Mouse (Mus musculus): ENCODE data around the gene Frmd8. TPM values are rescaled to one million over a fixed set of nuclear protein-coding genes. Genes with fewer than 3 reads are reported as not detected.

Gene Frmd8
- polyA plus RNA-seq, 1 experiment from 2014 or later = 61.1 TPM

- H3K36me3 ChIP-seq (ENCODE audit: control insufficient read depth, insufficient read depth, low read length) = peaks cover 10% of the 10 kb centered on the region
- ATAC-seq (ENCODE audit: low read depth) = no peak
- under 1% methylated on average over 14 of the region's 14 CpGs for WGBS
- H3K27me3 ChIP-seq (ENCODE audit: control insufficient read depth, insufficient read depth, low read depth, low read length) = no peaks in the 10 kb centered on the region
- peak overlapping the region; percentile 94 for H3K4me3 ChIP-seq (ENCODE audit: low read length)
- peaks cover 24% of the 10 kb centered on the region for H3K4me1 ChIP-seq (replicated peaks; ENCODE audit: control insufficient read depth, insufficient read depth, low read length)
- H3K4me2 ChIP-seq (ENCODE audit: low read depth, low read length) = peak overlapping the region; percentile 54
- H3K27ac ChIP-seq (ENCODE audit: low read length) = peak overlapping the region; percentile 90
- H3K9me3 ChIP-seq (ENCODE audit: control insufficient read depth, low read length) = no peaks in the 10 kb centered on the region
- peak overlapping the region; percentile 99 for H3K9ac ChIP-seq (ENCODE audit: low read length)
These were observed 36.5 kb upstream of the Frmd8 start for GRCm38 (mm10) chr19:5911430-5912102.

GRCm38 (mm10) chr19:5910221-5910620 is 35.1 kb upstream of the Frmd8 start:
- Histone ChIP-seq H3K36me3 (ENCODE audit: control insufficient read depth, insufficient read depth, low read length) (peaks cover 19% of the 10 kb centered on the region), H3K4me1 (replicated peaks; ENCODE audit: control insufficient read depth, insufficient read depth, low read length) (peaks cover 24% of the 10 kb centered on the region), H3K9me3 (ENCODE audit: control insufficient read depth, low read length) (no peaks in the 10 kb centered on the region), H3K27ac (ENCODE audit: low read length) (peak overlapping the region; percentile 1; the same call in 1 of the 2 replicates), H3K27me3 (ENCODE audit: control insufficient read depth, insufficient read depth, low read depth, low read length) (no peaks in the 10 kb centered on the region), H3K9ac (ENCODE audit: low read length) (peak overlapping the region; percentile 27; the same call in 1 of the 2 replicates), H3K4me2 (ENCODE audit: low read depth, low read length) (peak overlapping the region; percentile 34; the same call in 1 of the 2 replicates), H3K4me3 (ENCODE audit: low read length) (0 out of 2 replicates have a peak overlapping the region, but pooled peaks have one; percentile 2)
- 45% methylated on average over 6 of the region's 6 CpGs for WGBS
- no peak for ATAC-seq (ENCODE audit: low read depth)

GRCm38 (mm10) chr19:5907275-5907674 is 32.2 kb upstream of the Frmd8 start:
- Histone ChIP-seq H3K9me3 (ENCODE audit: control insufficient read depth, low read length) (no peaks in the 10 kb centered on the region), H3K27me3 (ENCODE audit: control insufficient read depth, insufficient read depth, low read depth, low read length) (no peaks in the 10 kb centered on the region), H3K4me3 (ENCODE audit: low read length) (no peak overlapping the region), H3K27ac (ENCODE audit: low read length) (no peak overlapping the region), H3K36me3 (ENCODE audit: control insufficient read depth, insufficient read depth, low read length) (peaks cover 47% of the 10 kb centered on the region), H3K9ac (ENCODE audit: low read length) (no peak overlapping the region), H3K4me1 (replicated peaks; ENCODE audit: control insufficient read depth, insufficient read depth, low read length) (peaks cover 18% of the 10 kb centered on the region), H3K4me2 (ENCODE audit: low read depth, low read length) (no peak overlapping the region)
- ATAC-seq (ENCODE audit: low read depth) = no peak
- 83% methylated on average over 3 of the region's 3 CpGs for WGBS

DNA sequence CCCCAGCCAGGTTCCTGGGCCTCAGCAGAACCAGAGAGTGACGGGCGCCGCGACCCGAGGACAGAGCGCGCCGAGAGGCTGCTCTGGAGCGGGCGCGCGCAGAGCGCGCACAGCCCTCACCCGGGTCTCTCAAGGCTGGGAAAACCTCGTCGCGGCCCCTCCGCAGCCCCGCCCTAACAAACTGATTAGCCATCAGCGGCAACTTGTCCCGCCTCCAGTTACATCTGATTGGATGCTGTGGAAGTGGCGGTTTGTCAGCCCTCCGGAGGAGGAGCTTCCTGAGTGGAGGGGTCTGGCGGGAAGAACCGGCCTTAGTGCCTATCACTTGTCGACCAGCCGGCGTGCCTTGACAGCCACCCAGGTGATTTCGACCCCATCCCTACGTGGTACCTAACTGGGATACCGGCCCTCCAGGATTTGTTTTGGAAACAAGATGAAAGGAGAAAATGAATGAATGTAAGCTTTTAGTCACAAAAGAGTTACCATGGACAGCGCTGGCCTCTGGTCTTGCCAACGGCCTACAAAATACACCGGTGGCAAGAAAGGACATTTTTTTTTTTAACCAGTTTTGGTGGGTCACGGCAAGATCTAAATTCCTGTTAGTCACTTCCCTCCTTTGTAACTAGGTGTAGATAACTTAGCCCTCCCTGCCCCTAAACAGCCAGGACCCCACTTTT is 19.1 kb upstream of the Frmd8 start, which contains the start of gene Tigd3:
Tigd3 (minus strand) TSS at position 148 of the 677 bp plus-strand sequence.
- Histone ChIP-seq H3K27ac (ENCODE audit: low read length) (no peak within 1 kb of the TSS), H3K4me1 (replicated peaks; ENCODE audit: control insufficient read depth, insufficient read depth, low read length) (peaks cover 4% of the 10 kb centered on the region; the same call in 1 of the 2 replicates), H3K9me3 (ENCODE audit: control insufficient read depth, low read length) (no peaks in the 10 kb centered on the region), H3K9ac (ENCODE audit: low read length) (peak within 1 kb of the TSS; percentile 87), H3K27me3 (ENCODE audit: control insufficient read depth, insufficient read depth, low read depth, low read length) (no peaks in the 10 kb centered on the region), H3K36me3 (ENCODE audit: control insufficient read depth, insufficient read depth, low read length) (peaks cover 17% of the 10 kb centered on the region), H3K4me3 (ENCODE audit: low read length) (peak within 1 kb of the TSS; percentile 71), H3K4me2 (ENCODE audit: low read depth, low read length) (peak within 1 kb of the TSS; percentile 99)
- 3% methylated on average over 36 of the region's 36 CpGs for WGBS
- ATAC-seq (ENCODE audit: low read depth) = peak; percentile 99

DNA sequence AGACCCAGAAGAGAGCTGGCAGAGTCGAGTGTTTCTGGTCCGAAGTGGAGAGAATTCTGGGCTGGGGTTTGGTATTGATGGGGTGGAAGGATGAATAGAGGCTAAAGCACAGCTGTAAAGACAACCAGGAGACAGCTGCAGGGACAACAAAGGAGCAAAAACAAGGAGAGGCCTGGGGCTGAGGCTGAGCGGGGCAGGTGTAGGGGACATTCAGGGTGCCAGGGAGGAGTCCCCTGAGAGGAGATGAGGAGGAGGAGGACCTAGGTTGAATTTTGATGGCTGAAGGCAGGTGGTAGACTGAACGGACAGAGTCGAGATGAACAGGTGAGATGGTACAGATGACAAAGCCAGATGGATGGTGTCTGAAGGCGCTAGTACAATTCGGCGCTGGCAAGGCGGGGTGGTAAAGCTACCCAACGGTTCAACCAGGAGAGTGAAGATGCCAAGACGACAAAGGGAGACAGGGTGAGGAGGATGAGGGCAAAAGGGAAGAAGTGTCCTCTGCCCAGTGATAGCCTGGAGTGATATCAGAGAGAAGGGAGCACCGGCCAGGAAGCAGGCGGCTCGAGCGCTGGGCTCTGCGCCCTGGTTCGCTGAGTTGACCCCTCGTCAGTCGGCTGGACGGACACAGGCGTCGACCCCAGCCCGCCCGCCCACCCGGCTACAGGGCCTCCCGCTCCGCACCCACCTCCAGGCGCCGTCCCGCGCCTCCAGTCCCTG is 18.4 kb upstream of the Frmd8 start:
- peak overlapping the region; percentile 71 for H3K4me3 ChIP-seq (ENCODE audit: low read length)
- ATAC-seq (ENCODE audit: low read depth) = peak; percentile 46
- H3K27me3 ChIP-seq (ENCODE audit: control insufficient read depth, insufficient read depth, low read depth, low read length) = no peaks in the 10 kb centered on the region
- H3K9me3 ChIP-seq (ENCODE audit: control insufficient read depth, low read length) = no peaks in the 10 kb centered on the region
- 4% methylated on average over 30 of the region's 31 CpGs for WGBS
- H3K9ac ChIP-seq (ENCODE audit: low read length) = peak overlapping the region; percentile 87
- H3K36me3 ChIP-seq (ENCODE audit: control insufficient read depth, insufficient read depth, low read length) = peaks cover 15% of the 10 kb centered on the region
- peaks cover 4% of the 10 kb centered on the region; the same call in 1 of the 2 replicates for H3K4me1 ChIP-seq (replicated peaks; ENCODE audit: control insufficient read depth, insufficient read depth, low read length)
- no peak overlapping the region for H3K27ac ChIP-seq (ENCODE audit: low read length)
- H3K4me2 ChIP-seq (ENCODE audit: low read depth, low read length) = peak overlapping the region; percentile 99

DNA sequence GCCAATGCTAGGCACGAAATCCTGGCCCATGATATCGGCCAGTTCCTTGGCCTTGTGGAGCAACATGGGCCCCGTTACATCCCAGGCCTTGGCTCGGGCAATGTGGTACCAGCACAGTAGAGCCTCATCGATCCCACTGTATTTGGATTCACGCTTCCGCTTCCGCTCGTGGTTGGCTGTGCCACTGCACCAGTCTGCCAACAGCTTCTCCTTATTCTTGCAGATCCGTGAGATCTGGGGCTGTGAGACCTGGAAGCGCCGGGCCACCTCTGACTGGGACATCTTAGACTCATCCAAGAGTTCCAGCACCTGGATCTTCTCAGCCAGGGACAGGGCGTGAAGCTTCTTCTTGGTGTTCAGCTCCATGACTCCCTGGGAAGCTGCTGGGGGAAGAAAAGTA is 17.7 kb upstream of the Frmd8 start:
- no peak for ATAC-seq (ENCODE audit: low read depth)
- Histone ChIP-seq H3K4me2 (ENCODE audit: low read depth, low read length) (no peak overlapping the region), H3K27me3 (ENCODE audit: control insufficient read depth, insufficient read depth, low read depth, low read length) (no peaks in the 10 kb centered on the region), H3K9ac (ENCODE audit: low read length) (peak overlapping the region; percentile 87; the same call in 1 of the 2 replicates), H3K4me3 (ENCODE audit: low read length) (no peak overlapping the region), H3K4me1 (replicated peaks; ENCODE audit: control insufficient read depth, insufficient read depth, low read length) (peaks cover 4% of the 10 kb centered on the region; the same call in 1 of the 2 replicates), H3K9me3 (ENCODE audit: control insufficient read depth, low read length) (no peaks in the 10 kb centered on the region), H3K27ac (ENCODE audit: low read length) (no peak overlapping the region), H3K36me3 (ENCODE audit: control insufficient read depth, insufficient read depth, low read length) (peaks cover 11% of the 10 kb centered on the region)
- WGBS = 91% methylated on average over 13 of the region's 13 CpGs

DNA sequence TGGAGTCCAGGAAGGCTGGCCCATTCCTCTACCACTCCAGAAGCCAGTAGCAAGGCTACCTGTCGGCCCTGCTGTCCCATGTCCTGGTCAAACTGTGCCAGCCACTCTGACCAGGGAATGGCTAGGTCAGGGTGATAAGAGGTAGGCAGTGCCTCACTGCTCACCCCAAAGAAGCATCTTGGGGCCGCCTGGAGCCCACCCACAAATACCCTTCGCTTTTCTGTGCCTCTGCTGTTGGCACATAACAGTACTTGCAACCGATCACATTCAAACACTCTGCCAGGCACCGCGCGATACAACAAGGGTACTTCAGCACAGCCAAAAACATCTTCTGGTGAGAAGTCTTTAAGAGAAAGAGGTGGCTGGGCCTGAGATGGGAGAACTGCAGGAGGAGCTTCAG is 17.2 kb upstream of the Frmd8 start:
- peaks cover 4% of the 10 kb centered on the region; the same call in 1 of the 2 replicates for H3K4me1 ChIP-seq (replicated peaks; ENCODE audit: control insufficient read depth, insufficient read depth, low read length)
- ATAC-seq (ENCODE audit: low read depth) = no peak
- no peak overlapping the region for H3K9ac ChIP-seq (ENCODE audit: low read length)
- WGBS = 88% methylated on average over 7 of the region's 7 CpGs
- H3K4me2 ChIP-seq (ENCODE audit: low read depth, low read length) = no peak overlapping the region
- no peaks in the 10 kb centered on the region for H3K9me3 ChIP-seq (ENCODE audit: control insufficient read depth, low read length)
- peaks cover 11% of the 10 kb centered on the region for H3K36me3 ChIP-seq (ENCODE audit: control insufficient read depth, insufficient read depth, low read length)
- no peak overlapping the region for H3K4me3 ChIP-seq (ENCODE audit: low read length)
- H3K27ac ChIP-seq (ENCODE audit: low read length) = no peak overlapping the region
- no peaks in the 10 kb centered on the region for H3K27me3 ChIP-seq (ENCODE audit: control insufficient read depth, insufficient read depth, low read depth, low read length)

DNA sequence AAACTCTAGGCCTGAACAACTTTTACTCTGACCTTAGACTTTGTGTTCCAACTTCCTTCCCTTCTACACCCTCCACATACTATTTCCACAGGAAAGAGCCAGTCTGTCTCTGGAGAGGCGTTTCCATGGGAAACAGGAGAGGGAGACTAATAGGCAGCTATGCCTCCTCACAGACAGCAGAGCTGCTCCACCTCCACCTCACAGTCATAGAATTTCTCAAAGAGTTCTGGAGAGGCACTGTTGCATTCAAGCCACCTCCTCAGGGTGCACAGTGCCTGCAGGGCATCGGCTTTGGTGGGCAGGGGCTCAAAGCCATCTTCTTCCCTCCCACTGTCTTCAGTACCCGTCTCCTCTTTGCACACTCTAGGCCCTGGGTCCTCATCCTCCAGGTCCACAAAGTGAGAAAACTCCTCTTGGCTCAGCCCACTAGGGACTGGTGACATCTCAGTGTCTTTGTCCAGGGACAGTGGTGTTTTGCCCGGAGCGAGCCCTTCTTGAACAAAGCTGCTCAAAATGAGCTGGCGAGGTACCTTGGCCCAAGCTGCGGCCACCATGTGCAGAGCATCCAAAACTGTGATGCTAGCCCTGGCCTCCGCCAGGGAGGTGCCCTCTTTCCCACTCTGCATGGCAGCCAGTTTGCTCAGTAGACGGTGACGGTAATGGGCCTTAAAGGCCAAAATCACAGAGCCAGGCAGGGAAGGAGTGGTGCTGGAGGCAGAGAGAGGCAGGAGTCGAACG is 16.6 kb upstream of the Frmd8 start:
- WGBS = 91% methylated on average over 12 of the region's 12 CpGs
- no peak overlapping the region for H3K27ac ChIP-seq (ENCODE audit: low read length)

More for the DNA sequence above, 16.6 kb upstream of the Frmd8 start:
- Histone ChIP-seq H3K9me3 (ENCODE audit: control insufficient read depth, low read length) (no peaks in the 10 kb centered on the region), H3K4me3 (ENCODE audit: low read length) (no peak overlapping the region), H3K9ac (ENCODE audit: low read length) (no peak overlapping the region), H3K36me3 (ENCODE audit: control insufficient read depth, insufficient read depth, low read length) (peaks cover 9% of the 10 kb centered on the region), H3K4me2 (ENCODE audit: low read depth, low read length) (no peak overlapping the region), H3K27me3 (ENCODE audit: control insufficient read depth, insufficient read depth, low read depth, low read length) (no peaks in the 10 kb centered on the region), H3K4me1 (replicated peaks; ENCODE audit: control insufficient read depth, insufficient read depth, low read length) (peaks cover 4% of the 10 kb centered on the region; the same call in 1 of the 2 replicates)
- no peak for ATAC-seq (ENCODE audit: low read depth)
